Mouse (Mus musculus) monocyte, adult 59 days (primary cell): ENCODE results near the gene Pla2g10. TPM values are rescaled to one million over a fixed set of nuclear protein-coding genes. Genes with fewer than 3 reads are reported as not detected.

Experiments used
- total RNA-seq, 2 experiments: library from RNA; stranded (reverse); gene quantifications; one replicate each; pipeline ENCODE4 v1.2.4; 2023

Gene Pla2g10
- not detected for total RNA-seq

DNA sequence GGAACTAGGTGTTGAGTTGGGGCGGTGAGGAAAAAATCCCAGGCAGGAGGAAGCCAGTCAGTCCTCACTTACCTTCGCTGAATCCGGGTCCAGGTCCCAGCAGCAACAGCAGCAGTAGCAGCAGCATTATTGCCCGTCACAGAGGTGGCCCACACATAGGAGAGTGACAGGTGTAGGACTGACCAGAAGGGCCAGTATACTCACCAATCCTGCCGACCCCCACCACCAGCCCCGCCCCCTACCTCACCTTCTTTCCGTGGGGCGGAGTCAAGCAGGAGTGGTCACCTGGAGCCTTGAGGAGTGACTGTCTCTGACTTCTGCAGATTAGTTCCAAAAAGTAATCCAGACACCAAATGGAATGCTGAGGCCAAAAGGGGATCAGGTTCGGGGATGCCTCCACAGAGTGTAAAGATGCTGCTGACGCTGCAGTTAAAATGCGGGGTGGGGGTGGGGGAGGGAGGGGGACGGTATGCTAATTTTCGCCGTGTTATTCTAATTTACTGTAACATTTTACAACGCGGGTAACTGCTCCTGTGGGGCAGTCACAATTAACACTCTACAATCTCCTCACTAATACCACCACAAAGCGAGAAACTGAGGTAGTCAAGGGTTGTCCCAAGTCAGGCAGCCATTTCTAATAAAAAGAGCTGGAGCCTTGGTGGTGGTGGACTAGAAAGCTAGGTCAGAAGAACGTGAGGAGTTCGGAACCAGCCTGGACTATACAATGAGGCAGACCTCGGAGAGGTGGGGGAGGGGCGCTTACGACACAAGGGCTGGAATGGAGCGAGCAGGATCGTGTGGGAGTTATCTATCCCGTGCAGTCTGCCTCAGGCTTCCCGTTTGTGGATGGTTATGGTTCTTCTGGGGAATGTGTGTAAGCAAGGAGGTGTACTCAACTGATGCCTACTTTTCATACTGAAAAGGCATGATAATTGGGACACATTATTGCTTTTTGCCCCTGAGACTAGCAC is at the start of gene Pla2g10:
Pla2g10 (minus strand) TSS at position 699 of the 971 bp plus-strand sequence.

DNA sequence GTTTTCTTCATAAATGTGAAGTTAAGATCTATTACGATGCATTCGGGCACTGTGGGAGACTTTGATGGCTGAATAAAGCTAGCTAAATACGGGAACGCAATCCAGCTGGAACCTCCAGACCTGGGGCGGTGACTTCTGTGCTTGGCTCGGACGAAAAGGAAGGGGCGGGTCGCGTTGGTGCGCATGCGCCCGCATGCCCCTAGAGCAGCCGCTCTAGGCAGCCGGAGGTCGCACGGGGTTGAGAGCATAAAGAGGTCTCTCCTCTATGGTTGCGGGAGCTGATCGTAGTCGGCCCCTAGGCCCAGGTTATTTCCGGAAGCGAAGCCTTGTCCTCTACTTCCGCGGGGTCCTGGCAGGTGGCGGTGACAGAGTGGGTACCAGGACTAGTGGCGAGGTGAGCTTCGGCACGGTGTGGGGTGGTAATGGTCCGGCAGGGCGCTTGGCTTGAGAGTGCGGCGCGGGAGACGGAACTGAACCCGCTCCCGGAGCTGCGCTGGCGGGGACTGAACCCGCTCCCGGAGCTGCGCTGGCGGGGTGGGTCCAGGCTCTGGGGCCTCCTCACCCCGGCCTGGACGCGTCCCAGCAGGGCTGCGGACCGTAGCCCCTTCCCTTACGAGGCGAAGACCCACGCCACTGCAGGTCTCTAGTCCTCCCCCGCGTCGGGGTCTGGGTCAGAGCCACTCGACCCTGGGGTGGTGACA is 58.9 kb downstream of the Pla2g10 start, which contains the start of the genes Bfar and 3110001I22Rik:
Bfar (plus strand) TSS at position 174 of the 701 bp plus-strand sequence.
3110001I22Rik (plus strand) TSS at position 245 of the 701 bp plus-strand sequence.

DNA sequence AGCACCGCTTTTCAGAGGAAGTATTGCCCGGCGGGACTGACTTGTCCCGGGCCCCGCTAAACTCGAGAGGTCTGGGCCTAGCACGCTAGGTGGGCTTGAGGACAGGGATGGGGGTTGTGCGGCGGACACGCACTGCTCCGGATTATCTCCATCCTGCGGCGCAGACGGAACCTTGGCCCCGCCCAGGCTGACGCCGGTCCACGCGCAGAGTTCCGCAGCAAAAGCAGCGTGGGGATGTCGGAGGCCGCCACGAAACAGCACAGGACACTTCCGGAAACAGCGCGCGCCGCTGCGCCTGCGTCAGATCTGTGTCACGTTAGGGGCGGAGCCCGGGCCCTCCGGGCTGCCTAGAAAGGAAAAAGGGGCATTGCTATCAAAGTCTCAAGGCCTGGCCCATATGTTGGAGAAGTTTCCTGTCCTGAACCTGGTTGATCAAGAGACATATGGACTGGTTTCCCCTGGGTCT is 62.9 kb downstream of the Pla2g10 start, which contains the start of gene Parn:
Parn (minus strand) TSS at position 293 of the 466 bp plus-strand sequence.

Other genes with a start within 250 kb of the Pla2g10 start
- 10 to 100 TPM; 15.7 to 16.2 TPM for gene Parn, start 62.8 kb downstream of the Pla2g10 start, total RNA-seq
- 10 to 100 TPM; 56.9 to 59.4 TPM for gene Bfar, start 59.1 kb downstream of the Pla2g10 start, total RNA-seq
- 10 to 100 TPM; 19.6 to 19.8 TPM for gene 3110001I22Rik, start 59.1 kb downstream of the Pla2g10 start, total RNA-seq
- 10 to 100 TPM; 18.6 to 19.4 TPM for gene Rrn3, start 49.7 kb upstream of the Pla2g10 start, total RNA-seq
- 10 to 100 TPM; 52.1 to 53.9 TPM for gene Ntan1, start 87.9 kb upstream of the Pla2g10 start, total RNA-seq
- 10 to 100 TPM; 67.7 to 69.0 TPM for gene Pdxdc1, start 172.1 kb upstream of the Pla2g10 start, total RNA-seq
- gene Mpv17l, start 172.2 kb upstream of the Pla2g10 start, total RNA-seq: 1 to 10 TPM in 1 of 2 experiments, under 1 TPM in 1; 0.76 to 1.8 TPM